Mouse (Mus musculus): ENCODE data around the gene Cdkl5. TPM values are rescaled to one million over a fixed set of nuclear protein-coding genes. Genes with fewer than 3 reads are reported as not detected.
A peak's percentile ranks its signal among the peaks of the same experiment; 100 is the strongest.

The Cdkl5 gene
- polyA plus RNA-seq, 1 experiment from 2014 or later: 4.8 TPM

- DNase-seq (ENCODE audit: low spot score) (peak; percentile 71), ATAC-seq (ENCODE audit: low FRiP score) (peak; percentile 54)
- H3K27ac ChIP-seq (ENCODE audit: low read depth, low read length): peak overlapping the region; percentile 70
- H3K9ac ChIP-seq (ENCODE audit: low read depth, low read length): no peak overlapping the region
- 0 out of 2 replicates have a peak, but pooled peaks cover 4% of the 10 kb centered on the region for H3K27me3 ChIP-seq (ENCODE audit: control insufficient read depth, insufficient read depth, low read length)
- peak overlapping the region; percentile 52 for H3K4me3 ChIP-seq (ENCODE audit: low read depth, low read length)
- H3K4me2 ChIP-seq (replicated peaks; ENCODE audit: low read depth, low read length): peak overlapping the region; percentile 31
- 29% methylated on average over 31 of the region's 31 CpGs for WGBS
- no peaks in the 10 kb centered on the region for H3K36me3 ChIP-seq (ENCODE audit: control insufficient read depth, insufficient read depth, low read length)
- no peaks in the 10 kb centered on the region for H3K9me3 ChIP-seq (ENCODE audit: control insufficient read depth, low read length)
- no peaks in the 10 kb centered on the region for H3K4me1 ChIP-seq (replicated peaks; ENCODE audit: control insufficient read depth, insufficient read depth, low read length)
Measured at GRCm38 (mm10) chrX:160995131-160995667, 695 bp upstream of the Cdkl5 start.

- no peak for DNase-seq (ENCODE audit: low spot score)
- Histone ChIP-seq H3K9me3 (ENCODE audit: control insufficient read depth, low read length) (no peaks in the 10 kb centered on the region), H3K4me2 (replicated peaks; ENCODE audit: low read depth, low read length) (peak overlapping the region; percentile 45), H3K27ac (ENCODE audit: low read depth, low read length) (peak overlapping the region; percentile 25; the same call in 1 of the 2 replicates), H3K9ac (ENCODE audit: low read depth, low read length) (peak overlapping the region; percentile 51; the same call in 1 of the 2 replicates), H3K4me3 (ENCODE audit: low read depth, low read length) (peak overlapping the region; percentile 52), H3K36me3 (ENCODE audit: control insufficient read depth, insufficient read depth, low read length) (no peaks in the 10 kb centered on the region), H3K27me3 (ENCODE audit: control insufficient read depth, insufficient read depth, low read length) (0 out of 2 replicates have a peak, but pooled peaks cover 4% of the 10 kb centered on the region), H3K4me1 (replicated peaks; ENCODE audit: control insufficient read depth, insufficient read depth, low read length) (no peaks in the 10 kb centered on the region)
- peak; percentile 20 for ATAC-seq (ENCODE audit: low FRiP score)
- 17% methylated on average over 32 of the region's 39 CpGs for WGBS
Measured at GRCm38 (mm10) chrX:160993749-160994539, 560 bp downstream of the Cdkl5 start.

GRCm38 (mm10) chrX:160992703-160993102 lies 1.8 kb downstream of the Cdkl5 start:
- Histone ChIP-seq H3K4me2 (replicated peaks; ENCODE audit: low read depth, low read length) (no peak overlapping the region), H3K4me3 (ENCODE audit: low read depth, low read length) (no peak overlapping the region), H3K36me3 (ENCODE audit: control insufficient read depth, insufficient read depth, low read length) (no peaks in the 10 kb centered on the region), H3K9ac (ENCODE audit: low read depth, low read length) (no peak overlapping the region), H3K27ac (ENCODE audit: low read depth, low read length) (no peak overlapping the region), H3K4me1 (replicated peaks; ENCODE audit: control insufficient read depth, insufficient read depth, low read length) (no peaks in the 10 kb centered on the region), H3K27me3 (ENCODE audit: control insufficient read depth, insufficient read depth, low read length) (0 out of 2 replicates have a peak, but pooled peaks cover 4% of the 10 kb centered on the region), H3K9me3 (ENCODE audit: control insufficient read depth, low read length) (no peaks in the 10 kb centered on the region)
- DNase-seq (ENCODE audit: low spot score) (no peak), ATAC-seq (ENCODE audit: low FRiP score) (no peak)
- WGBS: 33% methylated on average over 2 of the region's 2 CpGs

- H3K4me2 ChIP-seq (replicated peaks; ENCODE audit: low read depth, low read length): no peak overlapping the region
Measured at GRCm38 (mm10) chrX:160990276-160990675, 4.2 kb downstream of the Cdkl5 start.

GRCm38 (mm10) chrX:160977919-160978318 lies 16.6 kb downstream of the Cdkl5 start:
- ATAC-seq (ENCODE audit: low FRiP score) (no peak), DNase-seq (ENCODE audit: low spot score) (no peak)
- WGBS: 92% methylated on average over 1 of the region's 1 CpGs

More at GRCm38 (mm10) chrX:160990276-160990675, 4.2 kb downstream of the Cdkl5 start:
- Histone ChIP-seq H3K4me3 (ENCODE audit: low read depth, low read length) (no peak overlapping the region), H3K27ac (ENCODE audit: low read depth, low read length) (no peak overlapping the region), H3K4me1 (replicated peaks; ENCODE audit: control insufficient read depth, insufficient read depth, low read length) (no peaks in the 10 kb centered on the region), H3K9me3 (ENCODE audit: control insufficient read depth, low read length) (no peaks in the 10 kb centered on the region), H3K9ac (ENCODE audit: low read depth, low read length) (no peak overlapping the region), H3K36me3 (ENCODE audit: control insufficient read depth, insufficient read depth, low read length) (no peaks in the 10 kb centered on the region), H3K27me3 (ENCODE audit: control insufficient read depth, insufficient read depth, low read length) (0 out of 2 replicates have a peak, but pooled peaks cover 2% of the 10 kb centered on the region)
- DNase-seq (ENCODE audit: low spot score) (no peak), ATAC-seq (ENCODE audit: low FRiP score) (no peak)
- WGBS: 89% methylated on average over 4 of the region's 4 CpGs

GRCm38 (mm10) chrX:160971991-160972545 lies 22.4 kb downstream of the Cdkl5 start:
- Histone ChIP-seq H3K9ac (ENCODE audit: low read depth, low read length) (no peak overlapping the region), H3K27me3 (ENCODE audit: control insufficient read depth, insufficient read depth, low read length) (peaks cover 2% of the 10 kb centered on the region; the same call in 1 of the 2 replicates), H3K36me3 (ENCODE audit: control insufficient read depth, insufficient read depth, low read length) (no peaks in the 10 kb centered on the region), H3K4me2 (replicated peaks; ENCODE audit: low read depth, low read length) (no peak overlapping the region), H3K4me1 (replicated peaks; ENCODE audit: control insufficient read depth, insufficient read depth, low read length) (no peaks in the 10 kb centered on the region), H3K27ac (ENCODE audit: low read depth, low read length) (no peak overlapping the region), H3K9me3 (ENCODE audit: control insufficient read depth, low read length) (no peaks in the 10 kb centered on the region), H3K4me3 (ENCODE audit: low read depth, low read length) (no peak overlapping the region)
- ATAC-seq (ENCODE audit: low FRiP score) (no peak), DNase-seq (ENCODE audit: low spot score) (no peak)
- 95% methylated on average over 6 of the region's 6 CpGs for WGBS

More at GRCm38 (mm10) chrX:160977919-160978318, 16.6 kb downstream of the Cdkl5 start:
- Histone ChIP-seq H3K9me3 (ENCODE audit: control insufficient read depth, low read length) (no peaks in the 10 kb centered on the region), H3K4me2 (replicated peaks; ENCODE audit: low read depth, low read length) (no peak overlapping the region), H3K36me3 (ENCODE audit: control insufficient read depth, insufficient read depth, low read length) (no peaks in the 10 kb centered on the region), H3K9ac (ENCODE audit: low read depth, low read length) (no peak overlapping the region), H3K27ac (ENCODE audit: low read depth, low read length) (no peak overlapping the region), H3K27me3 (ENCODE audit: control insufficient read depth, insufficient read depth, low read length) (peaks cover 4% of the 10 kb centered on the region; the same call in 1 of the 2 replicates), H3K4me1 (replicated peaks; ENCODE audit: control insufficient read depth, insufficient read depth, low read length) (no peaks in the 10 kb centered on the region), H3K4me3 (ENCODE audit: low read depth, low read length) (no peak overlapping the region)

- ATAC-seq (ENCODE audit: low FRiP score) (no peak), DNase-seq (ENCODE audit: low spot score) (no peak)
- no peaks in the 10 kb centered on the region for H3K4me1 ChIP-seq (replicated peaks; ENCODE audit: control insufficient read depth, insufficient read depth, low read length)
- H3K36me3 ChIP-seq (ENCODE audit: control insufficient read depth, insufficient read depth, low read length): no peaks in the 10 kb centered on the region
- H3K27ac ChIP-seq (ENCODE audit: low read depth, low read length): no peak overlapping the region
- no peak overlapping the region for H3K4me3 ChIP-seq (ENCODE audit: low read depth, low read length)
- H3K9ac ChIP-seq (ENCODE audit: low read depth, low read length): no peak overlapping the region
- no peak overlapping the region for H3K4me2 ChIP-seq (replicated peaks; ENCODE audit: low read depth, low read length)
- H3K9me3 ChIP-seq (ENCODE audit: control insufficient read depth, low read length): no peaks in the 10 kb centered on the region
- WGBS: 83% methylated on average over 5 of the region's 5 CpGs
- H3K27me3 ChIP-seq (ENCODE audit: control insufficient read depth, insufficient read depth, low read length): peaks cover 3% of the 10 kb centered on the region; the same call in 1 of the 2 replicates
Measured at GRCm38 (mm10) chrX:160958593-160959131, 35.8 kb downstream of the Cdkl5 start.

GRCm38 (mm10) chrX:160949583-160949982 lies 44.9 kb downstream of the Cdkl5 start:
- H3K27me3 ChIP-seq (ENCODE audit: control insufficient read depth, insufficient read depth, low read length): peaks cover 6% of the 10 kb centered on the region; the same call in 1 of the 2 replicates
- no peak for ATAC-seq (ENCODE audit: low FRiP score)
- H3K9ac ChIP-seq (ENCODE audit: low read depth, low read length): no peak overlapping the region
- H3K27ac ChIP-seq (ENCODE audit: low read depth, low read length): no peak overlapping the region
- H3K36me3 ChIP-seq (ENCODE audit: control insufficient read depth, insufficient read depth, low read length): no peaks in the 10 kb centered on the region
- H3K9me3 ChIP-seq (ENCODE audit: control insufficient read depth, low read length): no peaks in the 10 kb centered on the region
- H3K4me2 ChIP-seq (replicated peaks; ENCODE audit: low read depth, low read length): no peak overlapping the region
- 88% methylated on average over 2 of the region's 2 CpGs for whole genome bisulfite sequencing
- no peak for DNase-seq (ENCODE audit: low spot score)
- H3K4me3 ChIP-seq (ENCODE audit: low read depth, low read length): no peak overlapping the region
- H3K4me1 ChIP-seq (replicated peaks; ENCODE audit: control insufficient read depth, insufficient read depth, low read length): no peaks in the 10 kb centered on the region

Measured in hindbrain, embryonic 11.5 days (tissue).